Mouse (Mus musculus): ENCODE results near the gene Ino80b.
"Not testable (repeated sequence)": the region's sequence is repeated elsewhere in the genome, so short reads cannot be mapped to it uniquely, and the experiment has no call there.

Gene Ino80b

DNA sequence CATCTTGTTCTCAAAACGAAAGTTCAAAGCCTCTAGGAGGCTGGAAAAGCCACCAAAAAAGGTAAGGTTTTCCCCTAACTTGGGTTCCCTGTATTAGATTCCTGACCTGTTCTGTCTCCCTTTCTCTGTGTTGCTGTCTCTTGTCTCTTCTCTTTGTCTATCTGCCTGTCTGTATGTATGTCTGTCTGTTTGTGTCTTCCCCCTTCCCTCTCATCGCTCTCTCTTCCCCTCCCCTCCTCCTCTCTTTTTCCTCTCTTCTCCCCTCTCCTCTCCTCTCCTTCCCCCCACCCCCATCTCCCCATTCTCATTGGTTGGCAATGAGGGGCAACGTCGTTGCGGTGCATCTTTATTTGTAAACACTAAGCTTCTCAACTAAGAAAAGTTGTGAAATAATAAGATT lies at the start of gene Ino80b:
Ino80b (minus strand) TSS at position 101 of the 400 bp plus-strand sequence.
- no peak for DNase-seq (ENCODE audit: low spot score in 2 of 2)

DNA sequence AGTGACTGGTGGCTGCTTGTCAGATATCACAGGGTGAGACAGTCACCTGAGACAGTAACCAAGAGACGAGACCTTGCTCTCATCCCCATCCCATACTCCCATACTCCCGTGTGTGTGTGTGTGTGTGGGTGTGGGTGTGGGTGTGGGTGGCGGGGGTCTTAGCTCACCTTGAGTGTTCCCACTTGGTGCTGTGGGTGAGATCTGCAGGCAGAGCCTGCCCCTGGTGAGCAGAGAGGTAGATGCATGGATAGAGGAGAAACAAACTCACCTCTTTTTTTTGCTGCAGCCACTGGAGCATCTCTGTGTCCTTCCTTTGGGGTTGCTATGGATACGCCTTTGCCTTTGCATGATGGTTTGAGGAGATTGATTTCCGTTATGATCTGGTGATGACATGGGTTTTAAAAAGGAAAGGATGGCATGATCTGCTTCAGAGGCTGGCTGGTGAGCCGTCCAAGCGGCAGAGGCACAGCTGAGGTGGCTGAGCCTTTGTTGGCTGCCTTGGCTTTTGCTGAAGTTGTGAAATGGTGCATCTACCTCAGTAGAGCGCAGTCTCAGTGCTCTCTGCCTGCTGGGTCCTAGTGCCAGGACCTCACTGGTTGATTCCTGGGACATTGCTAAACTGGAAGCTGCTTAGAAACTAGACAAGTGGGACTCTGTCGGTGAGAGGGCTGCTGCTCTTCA lies 47.1 kb upstream of the Ino80b start:
- peak in 1 of 2 experiments; percentile 46 for DNase-seq (ENCODE audit: low spot score in 2 of 2)

- DNase-seq (ENCODE audit: low spot score in 2 of 2) = no peak
Measured at GRCm38 (mm10) chr6:83171063-83171462, 45.8 kb upstream of the Ino80b start.

- no peak for DNase-seq (ENCODE audit: low spot score in 2 of 2)
Measured at GRCm38 (mm10) chr6:83169872-83170271, 44.6 kb upstream of the Ino80b start.

DNA sequence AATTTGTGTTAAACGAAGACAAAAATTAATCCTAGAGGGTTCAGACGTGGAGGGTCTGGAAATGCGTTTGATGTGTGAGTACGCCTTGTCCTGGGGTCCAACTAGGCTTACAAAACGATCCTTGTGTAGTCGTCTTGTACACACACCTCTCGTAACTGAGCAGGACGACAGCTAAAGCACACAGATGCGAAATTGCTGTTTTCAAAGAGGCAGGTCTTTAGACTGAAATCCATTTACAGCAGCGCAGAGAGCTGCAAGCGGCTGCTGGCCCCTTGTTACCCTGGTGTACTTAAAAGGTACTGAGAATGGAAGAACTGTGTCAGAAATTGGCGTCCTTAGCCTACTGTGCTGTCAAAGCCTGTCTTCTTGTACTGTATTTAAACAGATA lies 41.0 kb upstream of the Ino80b start:
- no peak for DNase-seq (ENCODE audit: low spot score in 2 of 2)

DNA sequence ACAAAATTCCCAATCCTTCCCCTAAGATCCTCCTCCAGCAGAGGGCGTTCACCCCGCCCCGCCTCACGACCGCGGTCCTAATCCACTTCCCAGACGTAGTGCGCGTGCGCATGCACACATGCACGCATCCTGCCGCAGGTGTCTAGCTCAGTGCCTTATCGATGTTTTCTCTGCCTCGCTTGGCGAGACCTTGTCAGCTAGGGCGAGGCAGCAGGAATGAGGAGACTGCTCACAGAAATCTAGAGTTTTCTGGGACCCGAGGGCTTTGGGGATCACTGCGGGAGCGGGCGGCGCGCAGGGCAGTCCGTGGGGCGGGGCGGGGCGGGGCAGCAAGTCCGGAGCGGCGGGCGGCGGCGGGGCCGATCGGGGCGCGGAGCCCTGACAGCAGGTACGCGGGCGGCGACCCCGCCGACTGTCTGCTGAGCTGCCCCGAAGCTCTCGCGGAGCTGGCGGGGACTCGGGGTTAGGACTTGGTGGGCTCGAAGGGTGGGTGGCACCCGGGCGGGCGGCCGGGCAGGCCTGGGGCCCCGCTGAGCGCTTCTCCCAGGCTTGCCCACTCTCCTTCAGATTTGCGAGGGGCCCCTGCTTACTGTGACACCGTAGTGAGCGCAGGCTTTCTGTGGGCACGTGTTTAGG lies 40.5 kb upstream of the Ino80b start, which contains the start of gene Dctn1:
Dctn1 (plus strand) TSS at position 314 of the 636 bp plus-strand sequence.
- DNase-seq (ENCODE audit: low spot score in 2 of 2) = peak; percentile 87 to 89

DNA sequence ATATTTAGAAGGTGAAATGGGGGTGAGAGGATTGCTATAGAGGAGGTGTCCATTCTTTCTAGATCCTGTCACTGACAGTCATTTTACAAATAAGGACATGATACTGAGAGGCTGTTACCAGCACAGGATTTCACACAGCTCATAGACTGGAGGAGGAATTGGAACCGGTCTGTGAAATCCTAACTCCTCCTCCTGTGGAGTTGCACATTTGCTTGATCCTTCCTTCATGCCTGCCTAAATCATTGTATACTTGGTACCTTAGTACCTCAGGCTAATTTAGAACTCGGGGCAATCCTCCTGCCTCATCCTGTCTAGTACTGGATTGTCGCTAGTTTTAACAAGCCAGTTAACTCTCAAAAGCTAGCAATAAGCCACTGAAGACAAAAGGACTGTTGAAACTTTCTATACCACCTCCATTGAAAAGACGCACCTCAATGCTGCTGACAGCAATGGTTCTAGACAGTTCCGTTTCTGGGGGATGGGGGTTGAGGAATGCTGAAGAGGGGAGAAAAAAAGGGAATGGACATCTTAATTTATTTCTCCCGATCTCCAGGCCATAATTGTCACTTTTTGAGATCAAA lies 39.9 kb upstream of the Ino80b start:
- no peak for DNase-seq (ENCODE audit: low spot score in 2 of 2)

GRCm38 (mm10) chr6:83162701-83163100 lies 37.5 kb upstream of the Ino80b start:
- no peak for DNase-seq (ENCODE audit: low spot score in 2 of 2)

GRCm38 (mm10) chr6:83161921-83162641 lies 36.9 kb upstream of the Ino80b start:
- DNase-seq (ENCODE audit: low spot score in 2 of 2) = no peak

DNA sequence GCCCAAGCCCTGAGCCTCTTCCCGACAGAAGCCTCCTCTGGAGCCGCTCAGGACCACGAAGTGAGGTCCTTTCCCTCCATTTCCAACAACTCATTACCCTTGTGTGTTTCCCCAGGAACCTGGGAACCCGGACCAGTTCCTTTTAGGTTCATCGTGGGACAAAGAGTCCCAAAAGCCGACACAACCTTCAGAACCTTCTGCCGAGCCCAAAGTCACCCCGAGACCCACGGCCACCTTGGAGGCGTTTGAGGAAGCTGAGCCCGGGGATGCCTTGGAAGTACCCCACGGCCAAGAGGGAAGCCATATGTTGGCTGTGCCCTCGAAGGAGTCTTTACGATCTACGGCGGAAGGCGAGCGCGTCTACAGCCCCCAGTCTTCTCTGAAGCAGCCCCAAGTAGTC lies 36.2 kb upstream of the Ino80b start:
- no peak for DNase-seq (ENCODE audit: low spot score in 2 of 2)

DNA sequence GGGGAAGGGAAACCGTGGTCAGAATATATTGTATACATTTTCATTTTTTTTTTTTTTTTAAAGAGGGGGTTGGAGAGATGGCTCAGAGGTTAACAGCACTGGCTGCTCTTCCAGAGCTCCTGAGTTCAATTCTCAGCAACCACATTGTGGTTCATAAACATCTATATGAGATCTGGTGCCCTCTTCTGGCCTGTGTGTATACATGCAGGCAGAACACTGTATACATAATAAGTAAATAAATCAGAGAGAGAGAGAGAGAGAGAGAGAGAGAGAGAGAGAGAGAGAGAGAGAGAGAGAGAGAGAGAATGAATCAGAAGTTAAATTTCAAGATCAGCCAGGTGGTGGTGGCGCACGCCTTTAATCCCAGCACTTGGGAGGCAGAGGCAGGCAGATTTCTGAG lies 34.2 kb upstream of the Ino80b start:
- DNase-seq (ENCODE audit: low spot score in 2 of 2) = not testable (repeated sequence)

GRCm38 (mm10) chr6:83156259-83156684 lies 31.0 kb upstream of the Ino80b start, which contains the start of the genes Wdr54 and 1700003E16Rik:
Gene Wdr54, minus strand, starts transcription at chr6:83156397.
Gene 1700003E16Rik, plus strand, starts transcription at chr6:83156404.
- peak; percentile 66 to 72 for DNase-seq (ENCODE audit: low spot score in 2 of 2)

DNA sequence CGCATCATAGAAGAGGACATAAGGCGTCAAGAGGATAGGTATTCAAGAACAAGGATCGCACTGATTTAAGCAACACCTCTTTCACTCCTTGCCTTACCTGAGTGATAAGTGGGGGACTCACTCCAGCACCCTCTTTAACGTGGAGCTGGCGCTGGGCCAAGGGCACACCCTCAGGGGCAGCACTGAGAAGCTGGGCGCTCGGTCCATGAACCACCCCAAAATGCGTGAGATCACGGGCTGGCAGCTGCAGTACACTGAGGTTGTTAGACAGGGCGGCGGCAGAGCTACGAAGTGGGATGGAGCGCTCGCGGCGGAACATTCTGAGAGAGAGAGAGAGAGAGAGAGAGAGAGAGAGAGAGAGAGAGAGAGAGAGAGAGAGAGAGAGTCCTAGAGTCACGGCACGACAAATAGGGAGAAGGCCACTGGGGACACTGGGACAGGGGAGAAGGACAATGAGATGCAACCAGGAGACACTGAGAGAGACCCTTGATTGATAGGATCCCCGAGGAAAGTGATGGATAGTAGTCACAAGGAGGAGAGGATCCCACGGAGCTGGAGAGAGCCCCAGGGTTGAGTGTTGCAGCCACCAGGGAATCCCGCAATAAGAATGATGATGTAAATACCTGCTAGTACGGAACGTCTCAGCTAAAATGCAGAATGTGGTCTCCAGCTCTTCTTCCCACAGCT lies 30.5 kb upstream of the Ino80b start:
- no peak for DNase-seq (ENCODE audit: low spot score in 2 of 2)

DNA sequence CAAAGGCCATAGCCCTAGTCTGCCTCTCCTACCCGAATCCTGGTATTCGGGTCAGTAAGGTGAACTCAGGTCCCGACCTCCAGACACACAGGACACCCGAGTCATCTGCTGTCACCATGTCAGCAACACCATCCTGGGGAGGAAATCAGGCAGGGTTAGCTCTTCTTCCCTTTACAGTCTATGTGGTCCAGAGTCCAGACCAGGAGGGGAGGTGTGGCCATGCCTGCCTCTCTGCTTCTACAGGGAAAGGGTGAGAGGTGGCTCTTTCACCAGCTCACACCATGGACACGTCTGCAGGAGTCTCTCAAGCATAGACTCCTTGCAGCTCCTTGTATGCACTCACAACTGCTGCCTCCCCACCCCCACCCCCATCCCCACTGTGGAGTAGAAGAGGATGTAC lies 28.3 kb upstream of the Ino80b start:
- DNase-seq (ENCODE audit: low spot score in 2 of 2) = no peak

- DNase-seq (ENCODE audit: low spot score in 2 of 2) = no peak
Measured at GRCm38 (mm10) chr6:83153038-83153437, 27.8 kb upstream of the Ino80b start.

DNA sequence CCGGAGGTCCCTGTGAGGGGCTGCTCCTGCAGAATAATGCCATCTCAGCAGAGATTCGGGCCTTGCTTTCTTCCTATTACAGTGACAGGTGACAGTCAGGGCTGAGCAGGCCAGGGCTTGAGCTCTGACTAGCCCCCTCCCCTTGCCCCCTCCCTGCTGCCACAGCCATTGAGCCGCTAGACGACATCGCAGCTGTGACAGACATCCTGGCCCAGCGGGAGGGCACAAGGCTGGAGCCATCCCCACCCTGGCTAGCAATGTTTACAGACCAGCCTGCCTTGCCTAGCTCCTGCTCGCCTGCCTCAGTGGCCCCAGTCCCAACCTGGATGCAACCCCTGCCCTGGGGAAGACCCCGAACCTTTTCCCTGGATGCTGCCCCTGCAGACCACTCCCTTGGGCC lies 26.5 kb upstream of the Ino80b start:
- no peak for DNase-seq (ENCODE audit: low spot score in 2 of 2)

DNA sequence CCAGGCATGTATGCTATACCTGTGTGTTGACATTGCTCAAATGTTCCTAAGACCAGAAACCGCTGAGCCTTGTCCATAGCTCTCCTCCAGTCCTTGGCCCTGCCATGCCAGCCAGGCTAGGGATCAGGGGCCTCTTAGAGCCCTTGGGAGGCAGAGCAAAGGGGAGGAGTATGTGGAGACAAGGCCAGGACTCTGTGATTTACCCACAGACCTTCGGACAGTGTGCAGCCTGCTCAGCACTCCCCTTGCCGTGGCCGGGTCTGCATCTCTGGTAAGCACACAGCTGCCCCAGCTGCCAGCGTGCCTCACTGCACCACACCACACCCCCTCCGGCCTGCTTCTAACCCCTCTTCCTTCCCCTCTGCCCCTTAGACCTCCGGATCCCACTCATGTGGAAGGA lies 22.0 kb upstream of the Ino80b start:
- no peak for DNase-seq (ENCODE audit: low spot score in 2 of 2)

DNA sequence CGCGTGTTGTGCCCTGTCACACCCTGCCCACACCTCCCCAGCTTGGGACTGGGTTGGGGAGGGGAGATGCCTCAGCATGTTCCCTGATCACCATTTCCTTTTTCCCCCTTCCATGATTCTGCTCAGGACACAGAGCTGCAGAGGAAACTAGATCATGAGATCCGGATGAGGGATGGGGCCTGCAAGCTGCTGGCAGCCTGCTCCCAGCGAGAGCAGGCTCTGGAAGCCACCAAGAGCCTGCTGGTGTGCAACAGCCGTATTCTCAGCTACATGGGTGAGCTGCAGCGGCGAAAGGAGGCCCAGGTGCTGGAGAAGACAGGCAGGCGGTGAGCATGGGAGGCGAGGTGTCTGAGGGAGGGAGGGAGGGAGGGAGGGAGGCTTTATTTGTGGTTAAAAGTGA lies 20.6 kb upstream of the Ino80b start:
- no peak for DNase-seq (ENCODE audit: low spot score in 2 of 2)

- no peak for DNase-seq (ENCODE audit: low spot score in 2 of 2)
Measured at GRCm38 (mm10) chr6:83145209-83145608, 20.0 kb upstream of the Ino80b start.

DNA sequence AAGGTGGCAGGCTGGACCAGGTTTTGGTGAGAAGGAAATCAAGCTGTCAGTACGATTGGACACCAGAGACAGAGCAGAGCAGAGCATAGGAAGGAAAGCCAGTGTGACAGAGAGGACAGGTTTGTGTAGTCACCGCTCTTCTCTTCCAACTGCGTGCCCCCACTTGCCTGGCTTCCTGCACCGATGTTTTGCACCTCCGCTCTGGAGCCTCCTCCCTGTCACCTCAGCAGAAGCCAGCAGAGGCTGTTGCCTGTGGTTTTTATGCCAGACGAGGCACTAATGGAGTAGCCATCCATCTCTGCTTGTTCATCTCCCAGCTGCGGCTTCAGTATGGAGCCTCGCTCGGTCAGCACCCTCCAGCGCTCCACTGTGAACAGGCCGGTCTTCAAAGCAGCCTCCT lies 17.7 kb upstream of the Ino80b start:
- DNase-seq (ENCODE audit: low spot score in 2 of 2) = no peak

GRCm38 (mm10) chr6:83142211-83142731 lies 17.0 kb upstream of the Ino80b start:
- DNase-seq (ENCODE audit: low spot score in 2 of 2) = peak in 1 of 2 experiments; percentile 65
